Mouse (Mus musculus): ENCODE measurements around the gene Barx1.

The Barx1 gene

DNA sequence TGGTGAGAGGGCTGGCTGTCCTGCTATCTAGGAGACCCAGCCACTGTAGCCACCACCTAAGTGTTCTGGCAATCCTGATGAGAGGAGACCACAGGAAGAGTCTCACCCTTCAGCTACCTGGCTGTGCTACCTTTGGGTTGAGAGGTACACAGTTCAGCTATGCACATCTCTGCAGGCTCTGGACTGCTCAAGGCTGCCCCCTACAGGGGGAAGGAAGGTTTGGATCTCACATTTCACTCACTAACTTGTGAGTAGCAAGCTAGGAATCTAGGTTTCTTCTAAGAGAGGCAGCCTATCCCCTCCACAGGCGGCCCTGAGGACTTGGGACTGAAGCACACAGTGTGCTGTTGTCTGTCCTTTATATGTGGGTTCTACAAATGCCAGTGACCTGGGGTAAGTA, 16.6 kb downstream of the Barx1 start:
- in situ Hi-C loops (cut with MboI; ENCODE audit: low pct_unique_long_range_greater_than_20kb in 1 of 2, low sequenced_read_pairs in 2 of 2, unreplicated experiment in 1 of 2) = no loop called here

DNA sequence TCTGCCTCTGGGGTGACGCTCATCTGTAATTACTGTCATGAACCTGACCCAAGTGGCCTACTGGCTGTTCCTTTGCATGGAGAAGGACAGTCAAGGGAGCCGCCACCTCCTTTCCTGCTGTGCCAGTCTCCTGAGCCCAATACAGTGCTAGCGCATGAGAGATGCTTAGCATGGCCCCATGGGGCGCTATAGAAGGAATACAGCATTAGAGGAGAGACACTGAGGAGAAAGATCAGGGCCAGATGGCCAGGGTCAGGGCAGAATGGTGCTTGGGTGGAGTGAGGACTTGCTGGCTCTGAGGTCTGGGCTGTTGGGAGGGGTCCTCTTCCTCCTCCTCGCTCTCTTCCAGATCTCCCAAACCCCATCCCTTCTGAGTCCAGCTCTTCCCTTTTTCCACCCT, 23.9 kb downstream of the Barx1 start:
- in situ Hi-C loops (cut with MboI; ENCODE audit: low pct_unique_long_range_greater_than_20kb in 1 of 2, low sequenced_read_pairs in 2 of 2, unreplicated experiment in 1 of 2) = no loop called here

DNA sequence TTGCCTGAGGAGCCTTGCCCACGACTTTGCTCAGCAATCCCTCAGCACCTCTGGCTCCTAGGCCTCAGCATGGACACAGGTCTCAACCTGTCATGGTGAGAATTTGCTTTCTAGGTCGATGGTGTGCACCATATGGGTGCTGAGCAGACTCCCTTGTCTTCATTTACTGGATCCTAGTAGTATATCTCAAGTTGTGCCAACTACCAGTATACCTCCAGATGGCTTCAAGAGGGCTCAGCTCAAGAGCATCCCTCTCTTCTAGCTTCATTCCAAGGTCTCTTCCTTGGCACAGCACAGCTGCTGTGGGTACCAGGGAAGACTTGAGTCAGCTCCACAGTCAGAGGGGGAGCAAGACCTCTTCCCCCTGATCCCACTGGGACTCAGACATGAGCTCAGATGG, 29.2 kb downstream of the Barx1 start:
- in situ Hi-C loops (cut with MboI; ENCODE audit: low pct_unique_long_range_greater_than_20kb in 1 of 2, low sequenced_read_pairs in 2 of 2, unreplicated experiment in 1 of 2) = no loop called here

DNA sequence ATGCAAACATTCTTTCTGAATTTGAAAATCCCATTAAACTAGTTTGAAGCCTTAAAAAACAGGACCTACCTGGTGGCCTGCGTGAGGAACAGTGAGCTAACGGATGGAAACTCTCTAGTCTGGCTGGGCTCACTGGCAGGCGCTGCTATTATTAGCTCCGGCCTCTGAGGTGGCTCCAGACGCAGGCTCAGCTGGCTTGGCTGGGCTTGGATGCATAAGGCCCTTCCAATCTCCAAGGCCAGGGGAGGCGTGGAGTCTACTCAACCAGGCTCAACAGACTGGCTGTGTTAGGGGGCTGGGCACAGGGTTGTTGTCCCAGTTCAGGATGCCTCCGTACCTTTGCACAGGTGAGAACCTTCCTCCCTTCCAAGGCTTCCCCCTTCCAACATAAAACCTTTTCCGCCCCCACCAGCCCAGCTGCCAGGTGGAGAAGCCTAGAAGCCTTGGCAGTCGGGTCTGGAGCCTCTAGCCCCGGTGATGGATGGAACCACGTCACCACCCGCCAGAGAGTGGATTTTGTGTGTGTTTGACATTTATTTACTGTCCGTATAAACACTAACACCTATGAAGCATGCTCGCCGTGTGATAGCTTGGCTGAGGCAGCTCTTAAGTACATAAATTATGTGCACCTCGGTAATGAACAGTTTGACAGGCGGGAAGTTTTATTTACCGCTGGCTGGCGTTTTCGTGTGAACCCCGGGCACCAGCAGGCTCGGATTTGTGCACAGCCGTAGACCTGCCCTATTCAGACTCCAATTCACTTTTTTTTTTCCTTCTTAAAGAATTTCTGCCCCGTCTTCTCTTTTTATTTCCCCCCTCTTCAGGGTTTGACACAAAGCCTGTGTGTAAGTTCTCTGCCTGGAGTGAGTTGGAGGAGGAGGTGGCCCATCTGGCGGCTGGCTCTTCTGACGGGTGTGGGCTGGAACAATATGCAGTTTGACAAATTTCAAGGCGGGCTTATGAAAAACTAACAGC, 31.6 kb downstream of the Barx1 start:
- in situ Hi-C loops (cut with MboI; ENCODE audit: low pct_unique_long_range_greater_than_20kb in 1 of 2, low sequenced_read_pairs in 2 of 2, unreplicated experiment in 1 of 2) = no loop called here

DNA sequence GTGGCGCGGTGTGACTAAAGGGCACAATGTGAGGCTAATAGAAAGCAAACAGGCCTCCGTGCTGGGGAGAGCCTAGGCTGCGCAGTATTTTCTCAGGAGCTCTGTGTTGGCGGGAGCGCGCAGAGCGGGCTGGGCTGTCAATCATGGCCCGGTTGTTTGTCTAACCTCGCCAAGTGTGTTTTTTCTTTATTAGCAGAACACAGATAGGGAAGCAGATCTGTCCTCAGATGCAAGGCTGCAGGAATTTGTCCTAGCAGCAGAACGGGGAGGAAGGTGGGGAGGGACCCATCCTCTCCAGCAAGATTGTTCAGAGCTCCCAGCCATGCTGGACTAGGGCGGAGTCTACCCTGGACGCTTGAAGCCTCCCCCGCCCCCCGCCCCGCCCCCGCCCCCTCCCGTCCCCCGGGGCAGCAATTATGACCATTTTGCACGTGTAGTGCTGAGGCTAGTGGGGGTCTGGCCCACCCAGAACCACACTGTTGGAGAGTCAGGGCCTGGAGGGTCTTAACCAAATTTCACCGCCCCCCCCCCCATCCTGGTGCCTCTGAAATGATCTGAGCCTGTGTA, 43.7 kb downstream of the Barx1 start:
- in situ Hi-C loops (cut with MboI; ENCODE audit: low pct_unique_long_range_greater_than_20kb in 1 of 2, low sequenced_read_pairs in 2 of 2, unreplicated experiment in 1 of 2) = no loop called here

DNA sequence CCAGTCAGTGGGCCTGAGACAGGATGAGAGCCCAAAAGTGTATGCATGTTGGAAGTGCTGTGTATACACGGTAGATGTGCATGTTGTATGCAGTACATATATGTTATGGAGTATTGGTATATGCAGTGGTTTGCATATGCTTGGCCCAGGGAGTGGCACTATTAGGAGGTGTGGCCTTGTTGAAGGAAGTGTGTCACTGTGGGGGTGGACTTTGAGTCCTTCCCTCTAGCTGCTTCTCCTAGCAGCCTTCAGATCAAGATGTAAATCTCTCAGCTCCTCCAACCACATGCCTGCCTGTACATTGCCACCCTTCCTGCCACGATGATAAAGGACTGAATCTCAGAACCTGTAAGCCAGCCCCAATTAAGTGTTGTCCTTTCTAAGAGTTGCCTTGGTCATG, 49.9 kb downstream of the Barx1 start:
- in situ Hi-C loops (cut with MboI; ENCODE audit: low pct_unique_long_range_greater_than_20kb in 1 of 2, low sequenced_read_pairs in 2 of 2, unreplicated experiment in 1 of 2) = no loop called here

DNA sequence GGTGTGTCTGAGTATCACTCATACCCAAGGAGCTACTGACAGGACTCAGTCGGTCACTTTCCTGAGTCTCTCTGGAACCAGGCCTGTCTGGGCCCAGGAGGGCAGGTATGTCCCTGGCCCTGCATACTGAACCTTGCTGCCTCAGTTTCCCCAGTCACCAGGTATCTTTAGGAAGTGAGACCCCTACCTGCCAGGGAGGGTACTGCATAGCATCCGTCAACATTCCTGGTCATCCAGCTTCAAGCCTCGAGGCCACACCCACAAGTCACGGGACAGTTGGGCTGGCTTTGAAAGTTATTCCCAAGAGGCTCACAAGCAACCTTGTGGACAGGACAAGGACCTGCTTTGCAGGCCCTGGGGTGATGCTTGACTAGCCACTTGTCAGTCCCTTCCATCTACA, 53.3 kb downstream of the Barx1 start:
- in situ Hi-C loops (cut with MboI; ENCODE audit: low pct_unique_long_range_greater_than_20kb in 1 of 2, low sequenced_read_pairs in 2 of 2, unreplicated experiment in 1 of 2) = no loop called here

Measured in mouse embryonic stem cell (cell line).